Mouse (Mus musculus) macrophage (primary cell): Measurements from ENCODE around the gene Glrx. TPM values are rescaled to one million over a fixed set of nuclear protein-coding genes. Genes with fewer than 3 reads are reported as not detected.
"Not testable (repeated sequence)": the region's sequence is repeated elsewhere in the genome, so short reads cannot be mapped to it uniquely, and the experiment has no call there.

Experiments used
- H3K27ac ChIP-seq: fragments of 350-480 bp; formaldehyde crosslinking; 2 replicates; pipeline ENCODE4 v1.9.0; 2021
- H3K36me3 ChIP-seq: fragments of 350-480 bp; formaldehyde crosslinking; 2 replicates; pipeline ENCODE4 v1.9.0; 2021; ENCODE audit errors: inconsistent target
- H3K4me3 ChIP-seq: fragments of 350-480 bp; formaldehyde crosslinking; 2 replicates; pipeline ENCODE4 v1.9.0; 2021; ENCODE audit errors: inconsistent target
- H3K79me2 ChIP-seq: fragments of 350-480 bp; formaldehyde crosslinking; 2 replicates; pipeline ENCODE4 v1.9.0; 2021; ENCODE audit errors: inconsistent target
- WGBS: methylation state at CpG from one replicate; pipeline ENCODE4 v1.1.7; 2026; ENCODE audit warnings: inconsistent platforms; ENCODE audit not compliant: missing documents; 5-methylcytosine and 5-hydroxymethylcytosine counted together
- polyA plus RNA-seq: library from polyadenylated mRNA; stranded (reverse); fragments of 250-400 nt; gene quantifications from 3 replicates; pipeline ENCODE4 v1.2.4, GENCODE M21; 2018; ENCODE audit warnings: inconsistent platforms
- total RNA-seq, 78 experiments: library from RNA; depleted of rRNA; stranded (reverse); fragments of 250-400 nt; gene quantifications; 1 replicate in 9 of 78; 2 replicates in 24 of 78; 3 replicates in 43 of 78; 4 replicates in 2 of 78; pipeline ENCODE4 v1.2.4; 2018; ENCODE audit warnings: inconsistent platforms in 56 of 78

The Glrx gene
- 100 to 1,000 TPM in 10 of 26 experiments, 10 to 100 TPM in 16; 11.4 to 269 (median 48.3) TPM for total RNA-seq (2018; cell fraction: chromatin; rRNA removed)
- total RNA-seq (2018; cell fraction: cytosol; rRNA removed), result 100 to 1,000 TPM in 13 of 26 experiments, 10 to 100 TPM in 13; 44.1 to 616 (median 232) TPM
- total RNA-seq (2018; cell fraction: nucleus; rRNA removed), result 100 to 1,000 TPM in 14 of 26 experiments, 10 to 100 TPM in 12; 12.8 to 350 (median 131) TPM
- 88.5 to 399 TPM (median 89.8 TPM) in 3 replicates for polyA plus RNA-seq

GRCm38 (mm10) chr13:75839719-75840481, at the start of gene Glrx:
TSS of gene Glrx (plus strand) at chr13:75839868.
- Histone ChIP-seq H3K4me3 (peak within 1 kb of the TSS; percentile 87), H3K36me3 (no peaks in the 10 kb centered on the region), H3K79me2 (peaks cover 52% of the 10 kb centered on the region), H3K27ac (peak within 1 kb of the TSS; percentile 55)
- WGBS, result 0% methylated on average over 12 of the region's 12 CpGs

DNA sequence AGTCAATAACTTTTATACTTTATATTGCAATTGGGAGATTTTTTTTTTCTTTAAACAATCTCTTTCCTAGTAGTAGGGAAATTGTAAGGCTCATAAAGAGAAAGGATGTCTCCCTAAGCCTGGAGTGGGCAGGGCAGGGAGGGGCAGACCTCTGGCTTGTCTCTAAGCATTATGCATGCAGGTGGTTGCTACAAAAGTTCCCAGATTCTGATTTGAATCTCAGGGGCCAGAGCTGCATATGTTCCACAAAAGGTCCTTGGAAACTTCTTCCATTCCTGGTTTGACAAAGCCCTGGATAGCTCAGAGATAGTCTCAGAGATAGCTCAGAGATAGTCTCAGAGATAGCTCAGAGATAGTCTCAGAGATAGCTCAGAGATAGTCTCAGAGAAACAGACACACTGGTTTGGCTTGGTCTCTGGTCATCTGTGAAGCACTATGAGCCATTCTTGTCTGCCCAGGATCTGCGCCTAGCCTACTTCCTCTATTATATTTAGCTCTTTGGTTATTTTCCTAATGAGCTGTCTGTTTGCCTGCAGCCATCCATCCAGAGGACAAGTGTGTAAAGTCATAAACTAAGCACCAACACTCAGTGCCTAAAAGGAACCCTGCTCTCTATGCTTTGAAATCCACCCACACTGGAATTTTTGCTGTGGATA, 49.0 kb upstream of the Glrx start:
- Histone ChIP-seq H3K4me3 (no peak overlapping the region), H3K36me3 (no peaks in the 10 kb centered on the region), H3K27ac (peak overlapping the region; percentile 82), H3K79me2 (no peaks in the 10 kb centered on the region)
- WGBS, result 11% methylated on average over 1 of the region's 1 CpGs

DNA sequence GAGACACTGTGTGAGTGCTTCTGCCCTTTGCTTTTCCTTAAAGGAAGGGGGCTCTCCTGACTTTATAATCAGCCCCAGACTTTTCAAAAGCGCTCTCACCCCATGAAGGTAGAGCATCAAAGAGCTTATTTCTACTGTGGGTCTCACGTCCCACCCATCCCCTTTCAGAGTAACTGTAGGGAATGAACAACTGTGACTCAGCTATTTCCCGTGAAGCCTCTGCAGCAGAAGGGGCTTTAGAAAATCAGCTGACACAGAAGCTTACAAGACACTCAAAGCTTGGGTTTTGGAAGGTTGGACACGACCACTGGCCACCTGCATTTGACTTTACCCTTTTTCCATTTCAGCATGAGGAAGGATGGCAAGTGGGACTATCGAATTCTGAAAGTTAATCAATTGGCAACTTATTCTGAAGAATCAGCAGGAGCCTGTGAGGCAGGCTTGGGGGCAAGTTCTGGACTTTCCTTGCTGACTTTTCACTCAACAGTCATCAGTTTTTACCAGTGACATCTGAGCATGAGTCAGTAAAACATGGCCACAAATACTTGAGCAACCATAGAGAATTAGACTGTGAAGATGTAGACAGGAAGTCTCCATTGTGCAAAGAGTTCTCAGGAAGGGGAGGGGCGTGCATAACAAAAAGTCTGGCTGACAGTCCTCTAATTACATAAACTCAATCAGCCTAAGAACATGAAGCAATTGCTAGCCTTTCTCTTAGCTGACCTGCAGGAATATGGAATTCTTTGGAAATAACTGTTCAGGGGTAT, 45.6 kb upstream of the Glrx start:
- 55% methylated on average over 6 of the region's 6 CpGs for WGBS
- Histone ChIP-seq H3K4me3 (no peak overlapping the region), H3K27ac (peak overlapping the region; percentile 81), H3K36me3 (no peaks in the 10 kb centered on the region), H3K79me2 (no peaks in the 10 kb centered on the region)

- Histone ChIP-seq H3K4me3 (peak overlapping the region; percentile 12; the same call in 1 of the 2 replicates), H3K79me2 (no peaks in the 10 kb centered on the region), H3K36me3 (no peaks in the 10 kb centered on the region), H3K27ac (peak overlapping the region; percentile 62)
- WGBS, result 7% methylated on average over 18 of the region's 18 CpGs
These were observed 42.1 kb upstream of the Glrx start for GRCm38 (mm10) chr13:75797369-75798141.

DNA sequence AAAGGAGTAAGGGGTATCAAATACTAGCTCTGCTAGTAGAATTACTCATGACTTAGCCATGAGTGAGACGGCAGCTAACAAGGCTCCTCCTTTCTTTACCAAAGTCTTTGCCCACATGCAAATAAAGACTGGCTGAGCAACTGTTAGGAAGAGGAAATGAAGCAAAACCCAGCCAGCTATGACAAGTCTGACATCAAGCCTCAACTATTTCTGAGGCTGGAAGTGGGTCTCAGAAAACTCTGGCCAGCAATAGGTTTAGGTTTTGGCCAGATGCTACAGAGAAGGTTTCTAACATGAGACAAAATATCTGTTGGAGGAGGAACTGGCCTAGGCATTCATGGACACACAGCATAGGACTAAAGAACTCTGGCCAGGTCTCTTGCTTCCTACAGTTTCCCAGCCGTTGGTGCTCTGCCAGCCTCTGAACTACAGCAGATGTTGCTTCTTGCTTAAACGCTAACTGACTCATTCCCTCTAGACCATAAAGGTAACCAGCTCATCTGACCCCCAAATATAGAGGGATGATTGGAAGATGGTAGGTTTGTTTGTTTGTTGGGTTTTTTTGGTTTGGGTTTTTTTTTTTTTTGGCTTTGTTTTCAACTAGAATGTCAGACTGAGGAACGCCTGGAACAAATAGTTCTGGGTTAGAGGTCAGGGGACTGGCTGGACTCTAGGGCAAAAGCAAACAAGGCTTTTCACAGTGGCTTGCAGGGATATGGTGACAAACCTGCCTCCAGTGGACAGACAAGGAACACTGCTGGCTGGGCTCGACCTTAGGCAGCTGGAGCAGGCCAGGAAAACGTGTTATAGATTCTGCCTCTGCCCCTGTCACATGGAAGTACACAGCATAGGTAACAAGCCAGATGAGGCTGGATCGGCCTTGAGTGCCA, 41.0 kb upstream of the Glrx start:
- 41% methylated on average over 7 of the region's 7 CpGs for WGBS
- Histone ChIP-seq H3K36me3 (no peaks in the 10 kb centered on the region), H3K79me2 (no peaks in the 10 kb centered on the region), H3K27ac (peak overlapping the region; percentile 28; the same call in 1 of the 2 replicates), H3K4me3 (no peak overlapping the region)

GRCm38 (mm10) chr13:75799421-75799820, 40.2 kb upstream of the Glrx start:
- no peak overlapping the region for H3K27ac ChIP-seq
- H3K4me3 ChIP-seq, result no peak overlapping the region
- no peaks in the 10 kb centered on the region for H3K36me3 ChIP-seq
- no peaks in the 10 kb centered on the region for H3K79me2 ChIP-seq
- 90% methylated on average over 3 of the region's 3 CpGs for WGBS

GRCm38 (mm10) chr13:75807969-75808368, 31.7 kb upstream of the Glrx start:
- Histone ChIP-seq H3K79me2 (no peaks in the 10 kb centered on the region), H3K36me3 (no peaks in the 10 kb centered on the region), H3K4me3 (no peak overlapping the region), H3K27ac (no peak overlapping the region)
- WGBS, result 100% methylated on average over 1 of the region's 1 CpGs

- no peaks in the 10 kb centered on the region for H3K36me3 ChIP-seq
- H3K4me3 ChIP-seq, result no peak overlapping the region
- 60% methylated on average over 1 of the region's 1 CpGs for WGBS
- H3K79me2 ChIP-seq, result no peaks in the 10 kb centered on the region
- no peak overlapping the region for H3K27ac ChIP-seq
These were observed 29.7 kb upstream of the Glrx start for GRCm38 (mm10) chr13:75809957-75810356.

- Histone ChIP-seq H3K79me2 (no peaks in the 10 kb centered on the region), H3K27ac (no peak overlapping the region), H3K36me3 (no peaks in the 10 kb centered on the region), H3K4me3 (no peak overlapping the region)
- WGBS, result 81% methylated on average over 2 of the region's 2 CpGs
These were observed 22.5 kb upstream of the Glrx start for GRCm38 (mm10) chr13:75817183-75817582.

GRCm38 (mm10) chr13:75818486-75818885, 21.2 kb upstream of the Glrx start:
- Histone ChIP-seq H3K36me3 (no peaks in the 10 kb centered on the region), H3K79me2 (no peaks in the 10 kb centered on the region), H3K27ac (no peak overlapping the region), H3K4me3 (no peak overlapping the region)
- WGBS, result 67% methylated on average over 3 of the region's 3 CpGs

DNA sequence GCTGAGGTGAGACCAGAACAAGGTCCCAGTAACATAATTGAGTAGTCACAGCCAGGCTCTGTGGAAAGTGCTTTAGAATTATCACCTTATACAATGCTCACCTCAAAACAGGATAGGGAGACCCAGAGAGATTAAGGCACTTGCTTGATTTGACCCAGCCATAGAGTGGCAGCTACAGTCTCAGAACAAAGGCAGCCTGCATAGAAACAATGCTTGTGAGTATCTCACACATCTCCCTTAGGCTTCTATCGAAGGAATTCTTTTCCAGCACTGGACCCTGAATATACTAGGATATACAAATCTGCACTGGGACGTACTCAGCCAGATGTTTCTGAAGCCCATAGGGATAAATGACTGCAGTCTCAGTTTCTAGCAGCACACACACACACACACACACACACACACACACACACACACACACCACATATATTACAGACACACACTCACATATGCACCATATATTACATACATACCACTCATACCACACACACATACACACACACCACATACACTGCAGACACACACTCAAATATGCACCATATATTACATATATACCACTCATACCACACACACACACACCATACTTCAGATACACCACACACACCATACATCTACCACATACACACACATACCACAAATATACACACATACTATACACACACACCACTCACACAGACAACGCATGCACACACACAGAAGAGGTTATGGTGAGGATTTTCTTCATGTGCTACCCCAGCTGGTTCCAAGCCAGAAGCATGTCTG, 20.5 kb upstream of the Glrx start:
- H3K79me2 ChIP-seq, result no peaks in the 10 kb centered on the region
- no peak overlapping the region for H3K27ac ChIP-seq
- no peaks in the 10 kb centered on the region for H3K36me3 ChIP-seq
- no peak overlapping the region for H3K4me3 ChIP-seq
- 94% methylated on average over 3 of the region's 3 CpGs for WGBS

- no peaks in the 10 kb centered on the region for H3K79me2 ChIP-seq
- H3K36me3 ChIP-seq, result no peaks in the 10 kb centered on the region
- H3K4me3 ChIP-seq, result no peak overlapping the region
- H3K27ac ChIP-seq, result no peak overlapping the region
These were observed 19.8 kb upstream of the Glrx start for GRCm38 (mm10) chr13:75819898-75820297.

DNA sequence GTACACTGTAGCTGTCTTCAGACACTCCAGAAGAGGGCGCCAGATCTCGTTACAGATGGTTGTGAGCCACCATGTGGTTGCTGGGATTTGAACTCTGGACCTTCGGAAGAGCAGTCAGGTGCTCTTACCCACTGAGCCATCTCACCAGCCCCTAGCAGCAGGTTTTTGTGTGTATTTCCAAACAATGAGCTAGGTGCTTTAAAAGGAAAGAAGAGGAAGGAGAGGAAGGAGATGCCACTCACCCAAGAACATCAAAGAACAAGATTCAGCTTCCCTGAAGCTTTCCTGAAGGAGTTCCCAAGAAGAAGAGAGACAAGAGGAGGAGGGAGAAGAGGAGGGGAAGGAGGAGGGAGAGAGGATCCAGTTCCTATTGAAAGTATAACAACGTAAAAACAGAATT, 17.3 kb upstream of the Glrx start:
- not testable (repeated sequence) for H3K4me3 ChIP-seq, H3K27ac ChIP-seq, H3K79me2 ChIP-seq, H3K36me3 ChIP-seq
- no CpG with 5 or more reads among the region's 4 CpGs for WGBS
